Mouse (Mus musculus): Measurements from ENCODE around the gene St6galnac3. TPM values are rescaled to one million over a fixed set of nuclear protein-coding genes. Genes with fewer than 3 reads are reported as not detected.

Gene St6galnac3
- polyA plus RNA-seq, 1 experiment from 2014 or later = 23.2 TPM

DNA sequence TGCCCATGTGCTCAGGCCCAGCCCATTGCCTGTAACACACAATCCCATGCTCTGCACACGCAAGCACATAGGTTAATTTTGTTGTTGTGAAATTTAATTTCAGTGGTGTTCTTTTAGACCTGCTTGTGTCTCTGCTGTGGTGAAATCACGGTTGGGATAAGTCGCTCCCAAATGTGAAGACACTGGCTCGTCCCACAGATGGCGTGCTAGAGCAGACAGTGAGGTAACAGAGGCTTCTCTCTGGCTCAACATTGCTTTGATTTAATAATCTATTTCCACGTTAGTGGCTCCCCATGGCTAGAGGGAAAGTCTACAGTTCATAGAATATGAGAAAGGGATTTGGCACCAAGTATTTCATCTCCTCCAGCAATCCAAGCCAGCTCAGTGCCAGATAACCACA is 17.3 kb downstream of the St6galnac3 start:
- DNase-seq (ENCODE audit: low spot score) = no peak
- Histone ChIP-seq H3K9me3 (replicated peaks; ENCODE audit: control insufficient read depth, low read length) (no peaks in the 10 kb centered on the region), H3K4me2 (ENCODE audit: low read length) (no peak overlapping the region), H3K27ac (ENCODE audit: low read depth, low read length) (no peak overlapping the region), H3K9ac (ENCODE audit: low read length) (no peak overlapping the region), H3K27me3 (replicated peaks; ENCODE audit: control insufficient read depth, insufficient read depth, low read length) (no peaks in the 10 kb centered on the region), H3K4me3 (ENCODE audit: low read depth, low read length) (no peak overlapping the region), H3K4me1 (ENCODE audit: control insufficient read depth, insufficient read depth, low read length) (no peaks in the 10 kb centered on the region), H3K36me3 (ENCODE audit: control insufficient read depth, insufficient read depth, low read length) (no peaks in the 10 kb centered on the region)
- 67% methylated on average over 6 of the region's 6 CpGs for WGBS
- ATAC-seq = no peak

DNA sequence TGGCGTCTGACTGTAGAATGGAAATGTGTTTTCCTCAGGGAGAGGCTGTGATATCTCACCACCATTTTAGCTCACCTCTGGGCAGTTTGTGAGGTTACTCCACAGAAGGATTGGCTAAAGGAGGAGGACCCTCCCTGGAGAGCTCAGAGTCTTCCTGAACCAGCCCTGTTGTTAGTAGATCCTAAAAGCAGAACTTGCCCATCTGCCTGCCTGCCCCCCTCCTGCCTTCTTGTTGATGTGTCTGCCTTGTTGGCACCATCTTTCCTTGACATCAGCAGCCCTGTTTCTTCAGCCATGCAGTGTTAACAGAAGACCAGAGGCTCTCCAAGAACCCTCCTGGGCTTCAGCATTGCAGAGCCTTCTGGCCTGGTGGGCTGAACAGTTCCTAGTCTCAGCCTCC is 18.1 kb downstream of the St6galnac3 start:
- no peak for ATAC-seq
- 100% methylated on average over 1 of the region's 1 CpGs for WGBS
- DNase-seq (ENCODE audit: low spot score) = no peak

DNA sequence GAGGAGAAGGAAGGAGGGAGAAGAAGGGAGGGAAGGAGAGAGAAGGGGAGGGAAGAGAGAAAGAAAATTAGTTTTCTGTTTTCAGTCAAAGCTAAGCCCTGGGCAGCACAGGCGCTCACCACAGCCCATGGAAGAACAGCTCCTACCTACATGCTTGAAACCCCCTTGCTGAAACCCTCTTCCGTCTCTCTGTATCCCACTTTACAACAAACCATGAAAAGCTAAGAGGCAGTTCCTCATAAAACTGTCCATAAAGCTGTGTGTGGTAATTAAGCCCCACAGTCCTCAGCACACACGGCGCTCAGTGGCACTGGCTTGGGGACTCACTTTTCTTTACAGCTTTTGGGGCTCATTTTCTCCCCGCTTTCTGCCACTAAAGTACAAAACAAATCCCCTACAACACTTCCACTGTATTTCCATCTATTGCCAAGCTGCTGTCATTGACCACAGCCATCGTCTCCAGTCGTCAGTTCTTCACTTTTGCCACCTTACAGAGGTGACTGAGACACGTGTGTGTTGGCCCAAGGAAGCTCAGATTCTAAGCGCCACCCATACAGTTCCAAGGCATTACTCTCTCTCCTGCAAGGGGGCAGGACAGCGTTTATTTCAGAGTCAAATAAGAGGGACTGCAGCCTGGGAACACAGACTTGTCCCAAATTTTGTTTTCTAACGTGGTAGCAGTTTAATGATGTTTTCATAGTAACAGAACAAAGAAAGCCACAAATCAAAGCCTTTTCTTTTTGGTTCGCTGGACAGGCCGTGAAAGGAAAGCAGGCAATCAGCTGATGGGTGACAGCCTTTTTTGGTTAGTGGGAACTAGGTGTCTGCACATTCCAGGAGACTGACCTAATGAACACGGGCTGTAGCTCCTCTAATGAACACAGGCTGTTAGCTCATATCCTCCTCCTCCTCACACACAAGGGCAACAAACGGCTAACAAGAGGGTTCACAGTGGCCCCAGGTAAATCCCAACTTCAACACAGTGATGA is 22.9 kb downstream of the St6galnac3 start:
- Histone ChIP-seq H3K4me3 (ENCODE audit: low read depth, low read length) (no peak overlapping the region), H3K4me2 (ENCODE audit: low read length) (no peak overlapping the region), H3K27me3 (replicated peaks; ENCODE audit: control insufficient read depth, insufficient read depth, low read length) (no peaks in the 10 kb centered on the region), H3K4me1 (ENCODE audit: control insufficient read depth, insufficient read depth, low read length) (peaks cover 4% of the 10 kb centered on the region), H3K36me3 (ENCODE audit: control insufficient read depth, insufficient read depth, low read length) (no peaks in the 10 kb centered on the region), H3K9me3 (replicated peaks; ENCODE audit: control insufficient read depth, low read length) (no peaks in the 10 kb centered on the region), H3K9ac (ENCODE audit: low read length) (no peak overlapping the region), H3K27ac (ENCODE audit: low read depth, low read length) (no peak overlapping the region)
- ATAC-seq (peak; percentile 29), DNase-seq (ENCODE audit: low spot score) (peak; percentile 11)
- WGBS = 20% methylated on average over 15 of the region's 15 CpGs

More for the DNA sequence above, 18.1 kb downstream of the St6galnac3 start:
- H3K27ac ChIP-seq (ENCODE audit: low read depth, low read length) = no peak overlapping the region
- no peak overlapping the region for H3K9ac ChIP-seq (ENCODE audit: low read length)
- no peaks in the 10 kb centered on the region for H3K27me3 ChIP-seq (replicated peaks; ENCODE audit: control insufficient read depth, insufficient read depth, low read length)
- no peak overlapping the region for H3K4me2 ChIP-seq (ENCODE audit: low read length)
- no peaks in the 10 kb centered on the region for H3K9me3 ChIP-seq (replicated peaks; ENCODE audit: control insufficient read depth, low read length)
- no peaks in the 10 kb centered on the region for H3K36me3 ChIP-seq (ENCODE audit: control insufficient read depth, insufficient read depth, low read length)
- H3K4me3 ChIP-seq (ENCODE audit: low read depth, low read length) = no peak overlapping the region
- peaks cover 4% of the 10 kb centered on the region for H3K4me1 ChIP-seq (ENCODE audit: control insufficient read depth, insufficient read depth, low read length)

DNA sequence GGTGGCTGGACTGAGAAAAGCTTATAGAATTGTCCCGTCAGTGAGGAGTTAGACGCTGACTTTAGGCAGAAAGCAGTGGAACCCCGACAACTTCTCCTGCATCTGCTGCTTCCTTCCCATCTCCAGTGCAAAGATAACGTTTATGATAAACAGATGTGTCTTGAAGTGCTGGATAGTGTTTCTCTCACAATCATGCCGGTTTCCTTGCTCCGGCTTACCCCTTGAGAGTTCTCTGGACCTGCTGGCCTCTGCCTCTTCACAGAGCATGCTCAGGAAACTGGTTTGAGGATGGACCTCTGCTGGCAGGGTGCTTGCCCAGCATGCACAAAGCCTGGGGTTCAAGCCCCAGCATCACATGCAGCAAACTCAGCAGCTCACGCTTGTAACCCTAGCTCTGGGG is 23.8 kb downstream of the St6galnac3 start:
- Histone ChIP-seq H3K4me1 (ENCODE audit: control insufficient read depth, insufficient read depth, low read length) (peaks cover 4% of the 10 kb centered on the region), H3K9me3 (replicated peaks; ENCODE audit: control insufficient read depth, low read length) (no peaks in the 10 kb centered on the region), H3K27me3 (replicated peaks; ENCODE audit: control insufficient read depth, insufficient read depth, low read length) (no peaks in the 10 kb centered on the region), H3K4me2 (ENCODE audit: low read length) (no peak overlapping the region), H3K9ac (ENCODE audit: low read length) (no peak overlapping the region), H3K27ac (ENCODE audit: low read depth, low read length) (no peak overlapping the region), H3K36me3 (ENCODE audit: control insufficient read depth, insufficient read depth, low read length) (no peaks in the 10 kb centered on the region), H3K4me3 (ENCODE audit: low read depth, low read length) (no peak overlapping the region)
- WGBS = 79% methylated on average over 7 of the region's 7 CpGs
- ATAC-seq = no peak
- no peak for DNase-seq (ENCODE audit: low spot score)

DNA sequence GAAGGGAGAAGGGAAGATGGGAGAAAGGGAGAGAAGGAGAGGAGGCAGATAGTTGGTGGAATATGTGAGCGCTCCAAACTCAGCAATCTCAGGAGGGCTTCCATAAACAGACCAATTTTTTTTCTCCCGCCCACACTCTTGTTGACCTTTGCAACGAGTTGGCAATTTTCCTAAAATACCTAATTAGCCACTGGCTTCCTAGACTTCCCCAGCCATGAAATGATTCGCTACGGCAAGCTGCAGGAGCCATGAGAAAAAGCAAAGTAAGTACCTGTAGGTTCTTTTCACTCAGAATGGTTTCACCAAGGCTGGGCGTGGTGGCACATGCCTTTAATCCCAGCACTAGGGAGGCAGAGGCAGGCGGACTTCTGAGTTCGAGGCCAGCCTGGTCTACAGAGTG is 25.9 kb downstream of the St6galnac3 start:
- no peak for ATAC-seq
- 71% methylated on average over 8 of the region's 8 CpGs for WGBS
- DNase-seq (ENCODE audit: low spot score) = no peak

DNA sequence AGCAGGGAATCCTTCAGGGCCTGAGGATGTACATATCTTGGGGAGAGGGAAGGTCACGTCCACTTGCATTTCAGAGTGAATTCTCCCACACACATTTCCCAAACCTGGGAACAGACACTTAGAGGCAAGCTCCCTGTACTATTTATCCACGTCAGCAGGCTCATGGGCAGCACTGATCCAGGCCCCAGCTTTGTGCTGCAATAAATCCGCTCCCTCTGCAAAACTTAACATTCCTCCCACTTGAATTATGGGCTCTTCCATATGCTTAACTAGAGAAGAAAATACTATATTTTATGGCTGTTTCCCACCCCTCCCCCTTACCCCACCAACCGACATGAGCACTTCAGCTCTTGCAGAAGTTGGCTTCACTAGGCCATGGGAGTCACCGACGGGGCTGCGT is 32.0 kb downstream of the St6galnac3 start:
- no peaks in the 10 kb centered on the region for H3K4me1 ChIP-seq (ENCODE audit: control insufficient read depth, insufficient read depth, low read length)
- no peak overlapping the region for H3K4me3 ChIP-seq (ENCODE audit: low read depth, low read length)
- no peaks in the 10 kb centered on the region for H3K9me3 ChIP-seq (replicated peaks; ENCODE audit: control insufficient read depth, low read length)
- no peak overlapping the region for H3K27ac ChIP-seq (ENCODE audit: low read depth, low read length)
- DNase-seq (ENCODE audit: low spot score) = no peak
- ATAC-seq = no peak
- no peaks in the 10 kb centered on the region for H3K27me3 ChIP-seq (replicated peaks; ENCODE audit: control insufficient read depth, insufficient read depth, low read length)
- no peak overlapping the region for H3K9ac ChIP-seq (ENCODE audit: low read length)
- no peaks in the 10 kb centered on the region for H3K36me3 ChIP-seq (ENCODE audit: control insufficient read depth, insufficient read depth, low read length)
- no peak overlapping the region for H3K4me2 ChIP-seq (ENCODE audit: low read length)
- 82% methylated on average over 7 of the region's 7 CpGs for WGBS

More for the DNA sequence above, 25.9 kb downstream of the St6galnac3 start:
- Histone ChIP-seq H3K27me3 (replicated peaks; ENCODE audit: control insufficient read depth, insufficient read depth, low read length) (no peaks in the 10 kb centered on the region), H3K9ac (ENCODE audit: low read length) (no peak overlapping the region), H3K9me3 (replicated peaks; ENCODE audit: control insufficient read depth, low read length) (no peaks in the 10 kb centered on the region), H3K27ac (ENCODE audit: low read depth, low read length) (no peak overlapping the region), H3K4me3 (ENCODE audit: low read depth, low read length) (no peak overlapping the region), H3K4me1 (ENCODE audit: control insufficient read depth, insufficient read depth, low read length) (peaks cover 4% of the 10 kb centered on the region), H3K4me2 (ENCODE audit: low read length) (no peak overlapping the region), H3K36me3 (ENCODE audit: control insufficient read depth, insufficient read depth, low read length) (no peaks in the 10 kb centered on the region)

DNA sequence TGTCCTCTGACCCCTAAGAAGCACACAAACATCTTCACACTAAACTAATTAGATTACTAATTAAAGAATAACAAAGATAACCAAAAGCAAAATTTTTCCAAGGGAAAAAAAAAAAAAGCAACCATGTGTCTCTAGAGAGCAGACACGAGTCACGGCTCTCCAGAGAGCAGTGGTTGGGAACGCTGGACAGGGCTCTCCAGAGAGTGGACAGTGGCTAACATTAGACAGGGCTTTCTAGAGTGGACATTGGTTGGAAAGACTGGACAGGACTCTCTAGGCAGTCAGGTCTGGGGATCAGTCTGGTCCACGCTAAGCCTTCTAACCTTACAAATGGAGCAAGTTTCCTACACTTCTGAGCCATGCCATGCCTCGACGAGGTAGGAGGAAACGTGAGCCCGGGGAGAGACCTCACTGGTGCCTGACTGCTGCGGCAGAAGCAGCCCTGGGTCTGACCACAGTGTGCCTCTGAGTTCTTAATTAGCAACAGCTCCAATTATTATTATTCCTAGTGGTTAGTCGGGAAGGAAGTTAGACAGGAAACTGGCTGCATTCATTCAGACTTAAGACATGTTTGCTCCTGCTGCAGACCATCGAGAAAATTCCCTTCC is 32.7 kb downstream of the St6galnac3 start:
- WGBS = 74% methylated on average over 11 of the region's 11 CpGs
- no peaks in the 10 kb centered on the region for H3K9me3 ChIP-seq (replicated peaks; ENCODE audit: control insufficient read depth, low read length)
- no peaks in the 10 kb centered on the region for H3K36me3 ChIP-seq (ENCODE audit: control insufficient read depth, insufficient read depth, low read length)
- no peaks in the 10 kb centered on the region for H3K4me1 ChIP-seq (ENCODE audit: control insufficient read depth, insufficient read depth, low read length)
- H3K27me3 ChIP-seq (replicated peaks; ENCODE audit: control insufficient read depth, insufficient read depth, low read length) = no peaks in the 10 kb centered on the region
- H3K4me3 ChIP-seq (ENCODE audit: low read depth, low read length) = no peak overlapping the region
- H3K4me2 ChIP-seq (ENCODE audit: low read length) = no peak overlapping the region
- DNase-seq (ENCODE audit: low spot score) (no peak), ATAC-seq (no peak)
- no peak overlapping the region for H3K9ac ChIP-seq (ENCODE audit: low read length)
- H3K27ac ChIP-seq (ENCODE audit: low read depth, low read length) = no peak overlapping the region

DNA sequence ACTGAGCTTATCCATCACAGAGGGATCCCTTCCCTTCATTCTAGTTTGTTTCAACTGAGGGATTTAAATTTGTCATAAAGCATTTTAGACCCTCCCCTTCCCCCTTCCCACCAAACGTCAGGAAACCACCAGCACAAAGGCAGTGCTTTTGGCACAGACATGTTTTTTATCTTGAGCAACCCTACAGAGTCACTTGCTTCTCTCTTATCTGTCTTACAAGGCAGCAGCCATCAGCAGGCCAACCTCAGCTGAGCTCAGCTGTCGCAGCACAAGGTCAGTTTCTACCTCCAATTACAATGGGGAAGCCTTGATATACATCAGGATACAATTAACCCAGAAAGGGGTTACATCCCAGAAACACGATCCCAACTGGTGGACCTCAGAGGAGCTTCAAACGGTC is 33.4 kb downstream of the St6galnac3 start:
- H3K9ac ChIP-seq (ENCODE audit: low read length) = no peak overlapping the region
- no peaks in the 10 kb centered on the region for H3K4me1 ChIP-seq (ENCODE audit: control insufficient read depth, insufficient read depth, low read length)
- ATAC-seq (no peak), DNase-seq (ENCODE audit: low spot score) (no peak)
- no peak overlapping the region for H3K4me3 ChIP-seq (ENCODE audit: low read depth, low read length)
- H3K27me3 ChIP-seq (replicated peaks; ENCODE audit: control insufficient read depth, insufficient read depth, low read length) = no peaks in the 10 kb centered on the region
- H3K27ac ChIP-seq (ENCODE audit: low read depth, low read length) = no peak overlapping the region
- WGBS = 64% methylated on average over 4 of the region's 4 CpGs
- no peaks in the 10 kb centered on the region for H3K36me3 ChIP-seq (ENCODE audit: control insufficient read depth, insufficient read depth, low read length)
- H3K9me3 ChIP-seq (replicated peaks; ENCODE audit: control insufficient read depth, low read length) = no peaks in the 10 kb centered on the region
- H3K4me2 ChIP-seq (ENCODE audit: low read length) = no peak overlapping the region

DNA sequence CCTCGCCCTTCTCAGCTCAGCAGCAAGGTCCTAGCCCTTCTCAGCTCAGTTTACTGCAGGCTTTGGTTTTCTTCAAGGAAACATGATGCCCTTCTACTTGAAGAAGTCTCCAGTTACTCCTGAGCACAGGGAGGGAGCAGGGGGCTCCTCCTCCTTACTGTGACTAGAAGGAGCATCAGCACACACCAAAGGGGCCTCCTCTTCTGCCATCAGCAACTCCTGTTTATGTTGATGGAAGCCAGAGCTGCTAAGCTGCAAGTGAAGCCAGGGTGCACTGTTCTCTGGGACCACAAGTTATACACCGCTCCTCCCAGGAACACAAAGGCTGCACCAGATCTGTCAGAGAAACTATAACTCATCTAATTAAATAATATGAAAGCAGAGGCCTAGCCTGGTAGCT is 34.4 kb downstream of the St6galnac3 start:
- no peak overlapping the region for H3K4me2 ChIP-seq (ENCODE audit: low read length)
- no peak overlapping the region for H3K27ac ChIP-seq (ENCODE audit: low read depth, low read length)
- WGBS = 86% methylated on average over 2 of the region's 2 CpGs
- no peaks in the 10 kb centered on the region for H3K4me1 ChIP-seq (ENCODE audit: control insufficient read depth, insufficient read depth, low read length)
- no peaks in the 10 kb centered on the region for H3K9me3 ChIP-seq (replicated peaks; ENCODE audit: control insufficient read depth, low read length)
- H3K27me3 ChIP-seq (replicated peaks; ENCODE audit: control insufficient read depth, insufficient read depth, low read length) = no peaks in the 10 kb centered on the region
- DNase-seq (ENCODE audit: low spot score) (no peak), ATAC-seq (no peak)
- no peak overlapping the region for H3K9ac ChIP-seq (ENCODE audit: low read length)
- no peaks in the 10 kb centered on the region for H3K36me3 ChIP-seq (ENCODE audit: control insufficient read depth, insufficient read depth, low read length)
- no peak overlapping the region for H3K4me3 ChIP-seq (ENCODE audit: low read depth, low read length)

All from forebrain, embryonic 14.5 days (tissue).